Mouse (Mus musculus): ENCODE data around the gene Irx1.

- TF ChIP-seq POLR2A (IDR thresholded peaks at IDR 0.05; ENCODE audit: insufficient read depth, low read depth, low read length) = no peak
- TF ChIP-seq CTCF (IDR thresholded peaks at IDR 0.05; ENCODE audit: insufficient read depth, low read depth, low read length) = no peak
Measured at GRCm38 (mm10) chr13:71962661-71963355, 715 bp downstream of the Irx1 start.

Measured in olfactory bulb, adult 2 months (tissue).